Mouse (Mus musculus): ENCODE results near the gene Adk. TPM values are rescaled to one million over a fixed set of nuclear protein-coding genes. Genes with fewer than 3 reads are reported as not detected.

The Adk gene
- total and polyA plus RNA-seq, 3 experiments: 69.0 to 479 (median 102) TPM

DNA sequence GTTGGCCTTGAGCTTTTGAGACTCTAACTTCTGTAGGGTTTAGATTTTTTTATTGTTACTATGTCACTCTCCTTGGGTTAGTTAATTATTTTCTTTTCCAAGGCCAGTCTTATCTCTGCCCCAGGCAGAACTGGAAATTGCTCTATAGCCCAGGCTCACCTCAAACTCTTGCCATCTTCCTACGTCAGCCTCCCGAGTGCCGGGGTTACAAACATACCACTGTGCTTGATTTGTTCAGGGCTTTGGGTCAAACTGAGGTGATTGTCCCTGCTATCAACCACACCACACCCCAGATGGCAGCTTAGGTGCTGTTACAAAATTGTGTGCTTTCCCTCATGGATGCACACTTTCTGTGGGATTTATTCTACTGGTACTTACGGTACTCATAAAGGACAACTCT, 44.3 kb downstream of the Adk start:
- no peak overlapping the region for H3K27ac ChIP-seq (ENCODE audit: control insufficient read depth, low read depth, low read length)
- DNase-seq (ENCODE audit: low read depth, low spot score): no peak

DNA sequence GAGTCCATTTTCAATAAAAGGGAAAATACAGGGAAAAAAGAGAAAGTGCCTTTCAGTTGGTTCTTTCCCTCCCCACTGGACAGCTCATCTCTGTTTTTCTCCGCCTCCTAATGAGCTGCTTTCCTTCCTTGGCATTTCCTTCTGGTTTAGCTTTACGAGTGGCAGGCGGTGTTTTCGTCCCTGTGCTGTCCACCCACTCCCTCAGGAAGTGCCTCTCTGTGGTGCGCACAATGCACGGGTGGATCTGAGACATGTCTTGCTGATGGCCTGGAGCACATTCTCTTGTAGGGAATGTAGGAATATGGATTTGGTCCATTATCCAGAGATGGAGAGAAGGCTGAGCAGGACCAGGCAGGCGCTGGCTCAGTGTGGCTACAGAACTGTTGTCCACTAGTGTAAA, 47.0 kb downstream of the Adk start:
- H3K36me3 ChIP-seq (ENCODE audit: control insufficient read depth in 1 of 2, insufficient read depth in 2 of 2, low read length in 2 of 2): peaks cover 0 to 22% of the 10 kb centered on the region in 2 experiments; a peak in 3 of 4 replicates
- no peaks in the 10 kb centered on the region for H3K27me3 ChIP-seq (ENCODE audit: control insufficient read depth in 1 of 2, insufficient read depth in 2 of 2, low read length in 2 of 2)
- H3K9me3 ChIP-seq (replicated peaks; ENCODE audit: insufficient read depth, low read length): no peaks in the 10 kb centered on the region
- no peak overlapping the region for H3K9ac ChIP-seq (ENCODE audit: control insufficient read depth, low read depth, low read length, poor library complexity, severe bottlenecking)
- H3K79me2 ChIP-seq (ENCODE audit: control insufficient read depth, insufficient read depth, low read length, poor library complexity): no peaks in the 10 kb centered on the region
- TF ChIP-seq SMC3 (IDR thresholded peaks at IDR 0.05; ENCODE audit: low read depth, low read length): no peak
- TF ChIP-seq NRF1 (IDR thresholded peaks at IDR 0.05; ENCODE audit: insufficient read depth, low read depth, low read length, poor library complexity, severe bottlenecking): no peak
- TF ChIP-seq ZMIZ1 (IDR thresholded peaks at IDR 0.05; ENCODE audit: low read depth, low read length): no peak
- TF ChIP-seq ELF1 (IDR thresholded peaks at IDR 0.05; ENCODE audit: low read depth, low read length): no peak
- TF ChIP-seq MXI1 (IDR thresholded peaks at IDR 0.05; ENCODE audit: low read depth, low read length): no peak
- no peak for TF ChIP-seq UBTF (IDR thresholded peaks at IDR 0.05; ENCODE audit: borderline replicate concordance, insufficient read depth, low read depth, low read length)
- TF ChIP-seq POLR2AphosphoS2 (IDR thresholded peaks at IDR 0.05; ENCODE audit: low read length): no peak
- no peak for TF ChIP-seq EP300 (IDR thresholded peaks at IDR 0.05; ENCODE audit: low read depth in 1 of 2, low read length in 2 of 2)
- TF ChIP-seq TAL1 (IDR thresholded peaks at IDR 0.05; ENCODE audit: low read length): no peak
- no peak for DNase-seq (ENCODE audit: low read depth, low spot score)
- H3K4me1 ChIP-seq (ENCODE audit: control insufficient read depth in 1 of 2, insufficient read depth in 2 of 2, low read length in 2 of 2): peaks cover 16 to 19% of the 10 kb centered on the region in 2 experiments
- H3K27ac ChIP-seq (ENCODE audit: control insufficient read depth, low read depth, low read length): no peak overlapping the region
- no peak overlapping the region for H3K4me3 ChIP-seq (ENCODE audit: control insufficient read depth in 1 of 2, insufficient read depth in 1 of 2, low read depth in 2 of 2, low read length in 2 of 2)

More for the DNA sequence above, 44.3 kb downstream of the Adk start:
- Histone ChIP-seq H3K4me3 (ENCODE audit: control insufficient read depth in 1 of 2, insufficient read depth in 1 of 2, low read depth in 2 of 2, low read length in 2 of 2) (no peak overlapping the region), H3K79me2 (ENCODE audit: control insufficient read depth, insufficient read depth, low read length, poor library complexity) (no peaks in the 10 kb centered on the region), H3K4me1 (ENCODE audit: control insufficient read depth in 1 of 2, insufficient read depth in 2 of 2, low read length in 2 of 2) (peaks cover 5 to 10% of the 10 kb centered on the region in 2 experiments), H3K9me3 (replicated peaks; ENCODE audit: insufficient read depth, low read length) (no peaks in the 10 kb centered on the region), H3K36me3 (ENCODE audit: control insufficient read depth in 1 of 2, insufficient read depth in 2 of 2, low read length in 2 of 2) (peaks cover 8 to 13% of the 10 kb centered on the region in 2 experiments), H3K9ac (ENCODE audit: control insufficient read depth, low read depth, low read length, poor library complexity, severe bottlenecking) (no peak overlapping the region), H3K27me3 (ENCODE audit: control insufficient read depth in 1 of 2, insufficient read depth in 2 of 2, low read length in 2 of 2) (no peaks in the 10 kb centered on the region)
- TF ChIP-seq ELF1 (IDR thresholded peaks at IDR 0.05; ENCODE audit: low read depth, low read length) (no peak), KAT2A (conservative IDR thresholded peaks at IDR 0.05; ENCODE audit: low read depth, low read length) (no peak), ZKSCAN1 (IDR thresholded peaks at IDR 0.05; ENCODE audit: low read depth, low read length) (no peak), UBTF (IDR thresholded peaks at IDR 0.05; ENCODE audit: borderline replicate concordance, insufficient read depth, low read depth, low read length) (no peak), ZMIZ1 (IDR thresholded peaks at IDR 0.05; ENCODE audit: low read depth, low read length) (no peak), RAD21 (IDR thresholded peaks at IDR 0.05; ENCODE audit: low read depth, low read length) (no peak), TBP (IDR thresholded peaks at IDR 0.05; ENCODE audit: low read depth, low read length) (no peak), E2F4 (IDR thresholded peaks at IDR 0.05; ENCODE audit: borderline replicate concordance, low read depth, low read length) (no peak), CTCF (IDR thresholded peaks at IDR 0.05 in 2 of 3, conservative IDR thresholded peaks at IDR 0.05 in 1 of 3; ENCODE audit: control insufficient read depth in 1 of 3, insufficient read depth in 1 of 3, low read depth in 2 of 3, low read length in 3 of 3, poor library complexity in 1 of 3, severe bottlenecking in 1 of 3) (no peak), ETS1 (IDR thresholded peaks at IDR 0.05; ENCODE audit: low read depth, low read length) (no peak), MYB (IDR thresholded peaks at IDR 0.05; ENCODE audit: low read depth, low read length) (no peak), MAFK (IDR thresholded peaks at IDR 0.05; ENCODE audit: borderline replicate concordance, low read depth, low read length) (no peak)
